Mouse (Mus musculus): ENCODE results near the gene Mpig6b. TPM values are rescaled to one million over a fixed set of nuclear protein-coding genes. Genes with fewer than 3 reads are reported as not detected.

Gene Mpig6b
- polyA plus RNA-seq, 1 experiment from 2014 or later, result 4.5 TPM

- peak; percentile 30 for ATAC-seq (ENCODE audit: low read depth)
- Histone ChIP-seq H3K4me1 (ENCODE audit: control insufficient read depth, low read depth, low read length) (peaks cover 38% of the 10 kb centered on the region), H3K27me3 (ENCODE audit: control insufficient read depth, insufficient read depth, low read depth, low read length) (no peaks in the 10 kb centered on the region), H3K9me3 (replicated peaks; ENCODE audit: control insufficient read depth, low read length) (no peaks in the 10 kb centered on the region), H3K9ac (ENCODE audit: low read depth, low read length) (no peak overlapping the region; the same call in 1 of the 2 replicates), H3K4me2 (ENCODE audit: low read depth, low read length) (no peak overlapping the region; the same call in 1 of the 2 replicates), H3K36me3 (ENCODE audit: control insufficient read depth, insufficient read depth) (peaks cover 29% of the 10 kb centered on the region), H3K4me3 (ENCODE audit: low read depth, low read length) (no peak overlapping the region), H3K27ac (ENCODE audit: low read length) (peak overlapping the region; percentile 83)
- WGBS (ENCODE audit: insufficient replicate concordance), result 43% methylated on average over 6 of the region's 6 CpGs
Observed at GRCm38 (mm10) chr17:35103221-35103690, 37.3 kb upstream of the Mpig6b start.

- Histone ChIP-seq H3K36me3 (ENCODE audit: control insufficient read depth, insufficient read depth) (peaks cover 38% of the 10 kb centered on the region), H3K9me3 (replicated peaks; ENCODE audit: control insufficient read depth, low read length) (no peaks in the 10 kb centered on the region), H3K4me3 (ENCODE audit: low read depth, low read length) (no peak overlapping the region), H3K27ac (ENCODE audit: low read length) (peak overlapping the region; percentile 49; the same call in 1 of the 2 replicates), H3K27me3 (ENCODE audit: control insufficient read depth, insufficient read depth, low read depth, low read length) (no peaks in the 10 kb centered on the region), H3K4me1 (ENCODE audit: control insufficient read depth, low read depth, low read length) (peaks cover 38% of the 10 kb centered on the region), H3K9ac (ENCODE audit: low read depth, low read length) (no peak overlapping the region), H3K4me2 (ENCODE audit: low read depth, low read length) (no peak overlapping the region)
- WGBS (ENCODE audit: insufficient replicate concordance), result 76% methylated on average over 8 of the region's 8 CpGs
- ATAC-seq (ENCODE audit: low read depth), result no peak
Observed at GRCm38 (mm10) chr17:35102299-35102698, 36.3 kb upstream of the Mpig6b start.

- Histone ChIP-seq H3K4me2 (ENCODE audit: low read depth, low read length) (no peak overlapping the region), H3K4me3 (ENCODE audit: low read depth, low read length) (no peak overlapping the region), H3K27me3 (ENCODE audit: control insufficient read depth, insufficient read depth, low read depth, low read length) (no peaks in the 10 kb centered on the region), H3K27ac (ENCODE audit: low read length) (no peak overlapping the region), H3K9ac (ENCODE audit: low read depth, low read length) (no peak overlapping the region), H3K9me3 (replicated peaks; ENCODE audit: control insufficient read depth, low read length) (no peaks in the 10 kb centered on the region), H3K4me1 (ENCODE audit: control insufficient read depth, low read depth, low read length) (peaks cover 38% of the 10 kb centered on the region), H3K36me3 (ENCODE audit: control insufficient read depth, insufficient read depth) (peaks cover 48% of the 10 kb centered on the region)
- WGBS (ENCODE audit: insufficient replicate concordance), result 82% methylated on average over 11 of the region's 11 CpGs
- ATAC-seq (ENCODE audit: low read depth), result no peak
Observed at GRCm38 (mm10) chr17:35101161-35101560, 35.2 kb upstream of the Mpig6b start.

GRCm38 (mm10) chr17:35100196-35100765 lies 34.3 kb upstream of the Mpig6b start:
- no peak overlapping the region for H3K27ac ChIP-seq (ENCODE audit: low read length)
- no peak overlapping the region for H3K4me3 ChIP-seq (ENCODE audit: low read depth, low read length)
- no peaks in the 10 kb centered on the region for H3K9me3 ChIP-seq (replicated peaks; ENCODE audit: control insufficient read depth, low read length)
- H3K9ac ChIP-seq (ENCODE audit: low read depth, low read length), result no peak overlapping the region
- no peak overlapping the region for H3K4me2 ChIP-seq (ENCODE audit: low read depth, low read length)
- H3K27me3 ChIP-seq (ENCODE audit: control insufficient read depth, insufficient read depth, low read depth, low read length), result no peaks in the 10 kb centered on the region
- H3K36me3 ChIP-seq (ENCODE audit: control insufficient read depth, insufficient read depth), result peaks cover 51% of the 10 kb centered on the region
- whole genome bisulfite sequencing (ENCODE audit: insufficient replicate concordance), result 69% methylated on average over 10 of the region's 10 CpGs
- peaks cover 29% of the 10 kb centered on the region for H3K4me1 ChIP-seq (ENCODE audit: control insufficient read depth, low read depth, low read length)
- no peak for ATAC-seq (ENCODE audit: low read depth)

GRCm38 (mm10) chr17:35097164-35097655 lies 31.2 kb upstream of the Mpig6b start:
- H3K4me1 ChIP-seq (ENCODE audit: control insufficient read depth, low read depth, low read length), result no peaks in the 10 kb centered on the region
- 82% methylated on average over 12 of the region's 12 CpGs for WGBS (ENCODE audit: insufficient replicate concordance)
- H3K27ac ChIP-seq (ENCODE audit: low read length), result no peak overlapping the region
- ATAC-seq (ENCODE audit: low read depth), result no peak
- no peak overlapping the region for H3K9ac ChIP-seq (ENCODE audit: low read depth, low read length)
- H3K36me3 ChIP-seq (ENCODE audit: control insufficient read depth, insufficient read depth), result peaks cover 66% of the 10 kb centered on the region
- no peaks in the 10 kb centered on the region for H3K9me3 ChIP-seq (replicated peaks; ENCODE audit: control insufficient read depth, low read length)
- H3K4me3 ChIP-seq (ENCODE audit: low read depth, low read length), result no peak overlapping the region
- H3K4me2 ChIP-seq (ENCODE audit: low read depth, low read length), result no peak overlapping the region
- H3K27me3 ChIP-seq (ENCODE audit: control insufficient read depth, insufficient read depth, low read depth, low read length), result no peaks in the 10 kb centered on the region

GRCm38 (mm10) chr17:35096597-35096996 lies 30.6 kb upstream of the Mpig6b start:
- H3K36me3 ChIP-seq (ENCODE audit: control insufficient read depth, insufficient read depth), result peaks cover 63% of the 10 kb centered on the region
- no peak for ATAC-seq (ENCODE audit: low read depth)
- WGBS (ENCODE audit: insufficient replicate concordance), result 86% methylated on average over 12 of the region's 12 CpGs
- H3K27ac ChIP-seq (ENCODE audit: low read length), result no peak overlapping the region
- H3K27me3 ChIP-seq (ENCODE audit: control insufficient read depth, insufficient read depth, low read depth, low read length), result no peaks in the 10 kb centered on the region
- H3K4me1 ChIP-seq (ENCODE audit: control insufficient read depth, low read depth, low read length), result no peaks in the 10 kb centered on the region
- no peak overlapping the region for H3K4me2 ChIP-seq (ENCODE audit: low read depth, low read length)
- no peak overlapping the region for H3K9ac ChIP-seq (ENCODE audit: low read depth, low read length)
- H3K9me3 ChIP-seq (replicated peaks; ENCODE audit: control insufficient read depth, low read length), result no peaks in the 10 kb centered on the region
- no peak overlapping the region for H3K4me3 ChIP-seq (ENCODE audit: low read depth, low read length)

- no peak for ATAC-seq (ENCODE audit: low read depth)
- no peak overlapping the region for H3K9ac ChIP-seq (ENCODE audit: low read depth, low read length)
- H3K27ac ChIP-seq (ENCODE audit: low read length), result no peak overlapping the region
- no peak overlapping the region for H3K4me3 ChIP-seq (ENCODE audit: low read depth, low read length)
- peaks cover 11% of the 10 kb centered on the region for H3K4me1 ChIP-seq (ENCODE audit: control insufficient read depth, low read depth, low read length)
- WGBS (ENCODE audit: insufficient replicate concordance), result 82% methylated on average over 15 of the region's 15 CpGs
- no peak overlapping the region for H3K4me2 ChIP-seq (ENCODE audit: low read depth, low read length)
- no peaks in the 10 kb centered on the region for H3K27me3 ChIP-seq (ENCODE audit: control insufficient read depth, insufficient read depth, low read depth, low read length)
- H3K9me3 ChIP-seq (replicated peaks; ENCODE audit: control insufficient read depth, low read length), result no peaks in the 10 kb centered on the region
- H3K36me3 ChIP-seq (ENCODE audit: control insufficient read depth, insufficient read depth), result peaks cover 53% of the 10 kb centered on the region
Observed at GRCm38 (mm10) chr17:35094475-35095365, 28.7 kb upstream of the Mpig6b start.

GRCm38 (mm10) chr17:35092403-35093198 lies 26.6 kb upstream of the Mpig6b start:
- Histone ChIP-seq H3K4me2 (ENCODE audit: low read depth, low read length) (no peak overlapping the region), H3K36me3 (ENCODE audit: control insufficient read depth, insufficient read depth) (peaks cover 41% of the 10 kb centered on the region), H3K9me3 (replicated peaks; ENCODE audit: control insufficient read depth, low read length) (no peaks in the 10 kb centered on the region), H3K27ac (ENCODE audit: low read length) (no peak overlapping the region), H3K27me3 (ENCODE audit: control insufficient read depth, insufficient read depth, low read depth, low read length) (no peaks in the 10 kb centered on the region), H3K4me1 (ENCODE audit: control insufficient read depth, low read depth, low read length) (peaks cover 11% of the 10 kb centered on the region), H3K4me3 (ENCODE audit: low read depth, low read length) (no peak overlapping the region), H3K9ac (ENCODE audit: low read depth, low read length) (no peak overlapping the region)
- ATAC-seq (ENCODE audit: low read depth), result no peak
- 79% methylated on average over 14 of the region's 14 CpGs for WGBS (ENCODE audit: insufficient replicate concordance)
